Mouse (Mus musculus): Measurements from ENCODE around the gene Cd96. TPM values are rescaled to one million over a fixed set of nuclear protein-coding genes. Genes with fewer than 3 reads are reported as not detected.

The Cd96 gene
- polyA plus RNA-seq, 1 experiment from 2014 or later, result not detected

DNA sequence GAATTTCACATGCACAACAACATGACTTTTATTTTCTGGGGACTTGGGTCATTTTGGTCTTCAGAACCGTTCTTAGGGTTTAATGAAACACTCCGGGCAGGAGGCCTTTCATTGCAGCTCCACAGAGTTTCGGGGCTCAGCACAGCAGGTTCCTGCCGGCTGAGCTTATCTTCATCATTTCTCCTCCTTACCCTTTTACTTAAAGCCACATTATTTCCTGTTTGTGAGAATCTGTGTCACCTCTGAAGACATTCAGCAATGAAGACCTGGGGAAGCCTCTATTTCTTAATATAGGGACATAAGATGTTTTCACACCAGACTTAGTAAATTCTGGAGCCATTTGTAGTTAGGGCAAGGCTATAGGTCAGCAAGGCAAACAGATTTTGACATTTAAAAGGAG is 12.6 kb downstream of the Cd96 start:
- Histone ChIP-seq H3K4me1 (no peaks in the 10 kb centered on the region), H3K9ac (no peak overlapping the region), H3K9me3 (replicated peaks) (no peaks in the 10 kb centered on the region), H3K4me3 (no peak overlapping the region), H3K27me3 (no peaks in the 10 kb centered on the region), H3K36me3 (ENCODE audit: poor library complexity, severe bottlenecking) (no peaks in the 10 kb centered on the region), H3K27ac (no peak overlapping the region), H3K4me2 (no peak overlapping the region)
- 51% methylated on average over 4 of the region's 4 CpGs for WGBS
- no peak for ATAC-seq

DNA sequence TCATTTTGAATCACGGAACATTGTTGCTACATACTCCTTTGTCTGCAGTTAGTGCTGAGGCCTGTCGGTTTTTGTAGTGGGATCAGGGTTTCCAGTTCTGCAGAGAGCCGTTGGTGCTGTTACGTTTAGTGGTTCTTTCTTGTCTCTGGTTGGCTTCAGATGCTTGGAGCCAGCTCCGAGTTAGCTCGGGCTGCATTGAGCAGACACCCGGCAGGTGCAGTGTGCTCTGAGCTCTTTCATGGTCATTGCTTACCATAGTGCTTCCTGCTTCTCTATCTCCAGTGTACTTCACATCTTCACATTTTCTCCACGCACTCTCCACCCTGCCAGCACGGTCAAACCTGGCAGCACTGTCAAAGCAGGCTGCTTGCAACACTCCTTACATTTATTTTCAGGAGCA is 15.6 kb downstream of the Cd96 start:
- Histone ChIP-seq H3K9ac (no peak overlapping the region), H3K27ac (no peak overlapping the region), H3K4me2 (no peak overlapping the region), H3K4me1 (no peaks in the 10 kb centered on the region), H3K9me3 (replicated peaks) (no peaks in the 10 kb centered on the region), H3K27me3 (no peaks in the 10 kb centered on the region), H3K4me3 (no peak overlapping the region), H3K36me3 (ENCODE audit: poor library complexity, severe bottlenecking) (no peaks in the 10 kb centered on the region)
- no peak for ATAC-seq
- WGBS, result 84% methylated on average over 9 of the region's 9 CpGs

DNA sequence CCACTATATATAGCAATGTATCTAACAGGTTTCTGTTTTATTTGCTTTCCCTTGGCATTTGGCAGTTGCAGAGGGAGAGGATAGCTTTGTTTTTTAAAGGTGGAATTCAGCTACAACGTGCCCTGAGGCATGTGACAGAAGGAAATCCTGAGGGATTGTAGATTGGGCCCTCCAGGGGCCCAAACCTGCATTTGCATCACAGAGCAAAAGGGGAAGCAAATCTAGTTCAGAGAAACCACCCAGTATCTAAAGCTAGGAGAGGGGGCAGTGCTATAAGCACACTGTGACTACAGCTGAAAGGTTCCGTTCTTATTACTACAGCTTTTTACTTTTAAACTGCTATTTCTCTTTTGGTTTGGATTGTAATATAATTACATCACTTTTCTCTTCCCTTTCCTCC is 18.3 kb downstream of the Cd96 start:
- no peaks in the 10 kb centered on the region for H3K27me3 ChIP-seq
- H3K36me3 ChIP-seq (ENCODE audit: poor library complexity, severe bottlenecking), result no peaks in the 10 kb centered on the region
- 39% methylated on average over 2 of the region's 2 CpGs for WGBS
- no peak overlapping the region for H3K4me3 ChIP-seq
- H3K9me3 ChIP-seq (replicated peaks), result no peaks in the 10 kb centered on the region
- no peak overlapping the region for H3K9ac ChIP-seq
- H3K27ac ChIP-seq, result no peak overlapping the region
- 0 out of 2 replicates have a peak, but pooled peaks cover 3% of the 10 kb centered on the region for H3K4me1 ChIP-seq
- no peak overlapping the region for H3K4me2 ChIP-seq
- no peak for ATAC-seq

DNA sequence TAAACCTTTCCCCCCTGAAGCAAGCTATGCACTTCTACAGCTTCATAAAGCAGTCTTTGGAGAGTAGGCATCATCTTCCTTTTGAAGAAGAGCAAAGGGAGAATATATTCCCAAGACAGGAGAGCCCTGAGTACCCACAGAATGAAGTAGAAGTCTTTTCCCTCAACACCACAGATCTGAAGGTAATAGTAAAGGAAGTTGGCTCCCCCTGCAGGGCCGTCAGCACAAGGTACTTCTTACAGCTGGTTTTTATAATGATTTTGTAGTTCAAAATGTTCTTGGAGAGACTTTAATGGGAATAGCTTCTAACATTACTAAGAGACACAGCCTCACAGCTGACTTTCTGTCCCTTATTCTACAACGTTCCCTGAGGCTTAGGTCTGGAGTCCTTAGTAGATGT is 19.8 kb downstream of the Cd96 start:
- Histone ChIP-seq H3K4me1 (0 out of 2 replicates have a peak, but pooled peaks cover 3% of the 10 kb centered on the region), H3K4me3 (no peak overlapping the region), H3K9me3 (replicated peaks) (no peaks in the 10 kb centered on the region), H3K36me3 (ENCODE audit: poor library complexity, severe bottlenecking) (no peaks in the 10 kb centered on the region), H3K27ac (no peak overlapping the region), H3K9ac (no peak overlapping the region), H3K27me3 (no peaks in the 10 kb centered on the region), H3K4me2 (no peak overlapping the region)
- no peak for ATAC-seq
- 67% methylated on average over 2 of the region's 2 CpGs for WGBS

DNA sequence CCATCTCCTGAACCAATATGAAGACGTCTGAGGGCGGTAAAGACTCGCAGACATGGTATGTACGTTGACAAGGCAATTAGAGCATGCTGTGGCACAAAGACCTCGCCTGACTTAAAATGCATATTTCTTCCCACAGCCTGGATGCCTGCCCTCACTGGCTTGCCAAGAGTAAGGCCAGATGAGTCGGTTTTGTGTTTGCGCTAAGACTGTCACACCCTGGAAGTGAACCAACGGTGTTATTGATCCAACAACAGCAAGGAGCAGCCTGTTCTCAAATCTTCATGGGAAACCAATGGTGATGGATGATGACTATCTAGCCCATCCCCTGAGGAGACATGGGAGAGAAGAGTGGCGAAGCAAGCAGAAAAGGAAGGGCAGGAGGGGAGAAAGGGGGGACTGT is 22.6 kb downstream of the Cd96 start:
- 73% methylated on average over 9 of the region's 9 CpGs for WGBS
- peak; percentile 61 for ATAC-seq

DNA sequence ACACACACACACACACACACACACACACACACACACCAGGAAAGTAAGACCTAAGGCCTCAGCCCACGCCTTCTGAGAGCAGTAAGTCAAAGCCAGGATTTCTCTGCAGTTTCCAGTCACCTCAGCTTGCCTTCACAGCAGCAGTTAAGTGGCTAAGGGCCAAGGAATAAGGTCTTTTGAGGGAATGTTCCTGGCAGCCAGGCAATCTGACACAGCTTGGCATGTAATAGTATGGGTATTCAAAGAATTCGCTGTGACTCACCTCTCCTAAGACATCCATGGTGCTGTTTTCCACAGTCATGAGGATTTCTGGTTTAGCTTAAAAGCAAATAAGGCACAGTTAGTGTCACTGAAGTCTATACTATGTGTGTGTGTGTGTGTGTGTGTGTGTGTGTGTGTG is 25.6 kb downstream of the Cd96 start:
- Histone ChIP-seq H3K9ac (no peak overlapping the region), H3K36me3 (ENCODE audit: poor library complexity, severe bottlenecking) (no peaks in the 10 kb centered on the region), H3K4me2 (no peak overlapping the region), H3K27me3 (no peaks in the 10 kb centered on the region), H3K4me1 (0 out of 2 replicates have a peak, but pooled peaks cover 3% of the 10 kb centered on the region), H3K9me3 (replicated peaks) (no peaks in the 10 kb centered on the region), H3K27ac (no peak overlapping the region), H3K4me3 (no peak overlapping the region)
- no peak for ATAC-seq
- 87% methylated on average over 2 of the region's 2 CpGs for WGBS

More for the DNA sequence above, 22.6 kb downstream of the Cd96 start:
- Histone ChIP-seq H3K27me3 (no peaks in the 10 kb centered on the region), H3K4me2 (no peak overlapping the region), H3K4me1 (0 out of 2 replicates have a peak, but pooled peaks cover 3% of the 10 kb centered on the region), H3K9ac (no peak overlapping the region), H3K36me3 (ENCODE audit: poor library complexity, severe bottlenecking) (no peaks in the 10 kb centered on the region), H3K4me3 (no peak overlapping the region), H3K27ac (no peak overlapping the region), H3K9me3 (replicated peaks) (no peaks in the 10 kb centered on the region)

DNA sequence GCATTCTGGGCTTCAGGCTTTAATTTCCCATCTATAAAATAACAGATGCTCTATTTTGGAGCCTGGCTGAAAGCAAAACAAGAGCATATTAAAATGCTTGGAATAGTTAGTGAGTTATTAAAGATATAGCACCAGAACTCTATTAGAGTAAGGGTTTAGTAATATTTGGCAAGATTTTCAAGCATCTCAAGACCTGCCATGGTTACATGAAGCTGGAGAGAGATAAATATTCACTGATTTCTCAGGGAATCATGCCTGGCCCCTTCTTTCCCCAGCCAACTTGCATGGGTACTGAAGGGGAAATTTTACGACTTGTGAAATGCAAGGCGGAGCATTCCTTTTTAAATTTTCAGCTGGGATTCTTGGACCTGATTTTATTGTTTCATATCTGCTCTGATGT is 27.1 kb downstream of the Cd96 start:
- ATAC-seq, result no peak
- no peak overlapping the region for H3K9ac ChIP-seq
- H3K4me3 ChIP-seq, result no peak overlapping the region
- H3K9me3 ChIP-seq (replicated peaks), result no peaks in the 10 kb centered on the region
- 0 out of 2 replicates have a peak, but pooled peaks cover 3% of the 10 kb centered on the region for H3K4me1 ChIP-seq
- WGBS, result 86% methylated on average over 2 of the region's 2 CpGs
- H3K4me2 ChIP-seq, result no peak overlapping the region
- no peaks in the 10 kb centered on the region for H3K36me3 ChIP-seq (ENCODE audit: poor library complexity, severe bottlenecking)
- H3K27me3 ChIP-seq, result no peaks in the 10 kb centered on the region
- H3K27ac ChIP-seq, result no peak overlapping the region

DNA sequence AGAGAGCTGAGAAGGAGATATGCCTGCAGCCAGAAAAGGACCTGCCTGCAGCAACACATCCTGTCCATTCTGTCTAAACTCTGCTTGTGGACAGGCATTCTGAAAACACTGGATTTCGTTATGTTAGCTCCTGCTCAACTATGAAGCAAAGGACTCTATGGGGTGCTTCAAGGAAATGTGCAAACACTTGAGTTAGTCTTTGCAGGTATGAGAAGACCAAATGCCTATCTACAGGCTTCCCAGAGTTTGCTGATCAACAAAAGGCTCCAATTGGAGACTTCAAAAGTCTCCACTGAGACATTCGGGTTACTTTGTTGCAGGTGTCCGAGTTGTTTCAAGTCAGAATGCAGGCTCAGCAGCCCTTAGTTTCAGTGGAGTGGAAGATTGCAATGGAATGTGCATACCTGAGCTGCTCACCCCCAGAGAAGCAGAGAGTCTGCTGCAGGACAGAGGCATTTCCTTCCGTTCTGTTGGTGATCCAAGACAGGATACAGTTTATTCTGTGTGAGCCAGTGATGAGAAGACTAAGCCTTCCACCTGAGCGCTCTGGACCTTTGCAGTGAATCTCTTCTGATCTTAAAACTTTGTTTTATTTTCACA is 33.1 kb downstream of the Cd96 start:
- 81% methylated on average over 5 of the region's 5 CpGs for WGBS

DNA sequence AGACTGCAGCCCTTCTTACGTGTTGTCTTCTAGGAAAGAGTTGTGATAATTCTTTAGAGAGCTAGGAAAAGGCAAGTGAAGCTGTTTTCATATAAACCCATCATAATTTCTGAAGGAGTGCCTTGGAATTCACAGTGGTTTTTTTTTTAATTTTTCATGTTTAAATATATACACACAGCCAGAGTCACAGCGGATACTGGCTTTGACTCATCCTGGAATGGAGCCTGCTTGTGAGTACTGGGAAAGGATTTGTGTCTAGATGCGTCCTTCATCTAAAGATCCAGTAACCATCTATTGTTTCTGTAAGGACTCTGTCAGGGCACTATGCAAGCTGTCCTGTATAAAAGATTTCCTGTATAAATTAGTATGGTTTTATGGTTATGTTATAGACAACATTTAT is 52.1 kb downstream of the Cd96 start:
- Histone ChIP-seq H3K4me3 (no peak overlapping the region), H3K4me1 (no peaks in the 10 kb centered on the region), H3K27me3 (no peaks in the 10 kb centered on the region), H3K27ac (no peak overlapping the region), H3K9me3 (replicated peaks) (no peaks in the 10 kb centered on the region), H3K9ac (no peak overlapping the region), H3K4me2 (no peak overlapping the region), H3K36me3 (ENCODE audit: poor library complexity, severe bottlenecking) (no peaks in the 10 kb centered on the region)
- WGBS, result 89% methylated on average over 3 of the region's 3 CpGs
- no peak for ATAC-seq

More for the DNA sequence above, 33.1 kb downstream of the Cd96 start:
- Histone ChIP-seq H3K9ac (no peak overlapping the region), H3K4me2 (no peak overlapping the region), H3K36me3 (ENCODE audit: poor library complexity, severe bottlenecking) (no peaks in the 10 kb centered on the region), H3K4me3 (no peak overlapping the region), H3K27ac (no peak overlapping the region), H3K27me3 (no peaks in the 10 kb centered on the region), H3K4me1 (no peaks in the 10 kb centered on the region), H3K9me3 (replicated peaks) (no peaks in the 10 kb centered on the region)
- no peak for ATAC-seq

DNA sequence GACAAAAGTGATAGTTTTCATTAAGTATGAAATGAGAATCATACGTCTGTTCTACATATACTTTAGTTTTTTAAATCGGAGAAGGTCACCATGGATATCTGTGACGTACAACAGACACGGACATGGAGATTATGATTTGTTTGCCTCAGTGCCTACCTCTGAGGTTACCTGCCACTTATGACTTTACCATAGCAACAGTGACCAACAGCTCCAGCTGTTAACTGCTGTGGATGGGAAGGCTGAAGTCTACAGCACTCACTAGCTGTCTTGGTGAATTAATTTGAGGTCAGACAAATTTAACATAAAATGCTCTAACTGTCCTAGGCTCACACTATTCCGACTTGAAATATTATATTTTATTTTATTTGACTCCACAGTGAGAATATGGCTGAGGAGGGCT is 56.8 kb downstream of the Cd96 start:
- no peak for ATAC-seq
- 89% methylated on average over 5 of the region's 5 CpGs for WGBS

DNA sequence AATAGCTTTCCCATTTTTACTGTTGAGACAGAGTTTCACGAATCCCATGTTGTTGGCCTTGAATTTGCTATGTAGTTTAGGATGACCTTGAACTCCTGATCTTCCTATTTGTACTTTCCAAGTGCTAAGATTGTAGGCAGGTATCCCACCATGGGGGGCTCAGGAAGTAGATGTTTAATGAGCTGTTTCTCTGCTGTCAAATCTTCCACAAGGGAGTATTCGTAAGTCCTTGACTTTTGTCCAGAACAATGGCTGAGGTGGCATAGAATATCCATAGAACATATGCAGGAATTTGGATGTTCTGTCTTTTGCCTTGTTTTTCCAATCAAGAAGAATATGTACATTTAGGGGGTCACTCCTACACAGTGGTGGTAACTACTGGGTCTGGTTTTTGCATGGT is 73.1 kb downstream of the Cd96 start:
- Histone ChIP-seq H3K27ac (no peak overlapping the region), H3K9ac (no peak overlapping the region), H3K4me3 (no peak overlapping the region), H3K9me3 (replicated peaks) (no peaks in the 10 kb centered on the region), H3K4me1 (no peaks in the 10 kb centered on the region), H3K36me3 (ENCODE audit: poor library complexity, severe bottlenecking) (no peaks in the 10 kb centered on the region), H3K27me3 (no peaks in the 10 kb centered on the region), H3K4me2 (no peak overlapping the region)
- WGBS, result 92% methylated on average over 2 of the region's 2 CpGs
- no peak for ATAC-seq

More for the DNA sequence above, 56.8 kb downstream of the Cd96 start:
- Histone ChIP-seq H3K36me3 (ENCODE audit: poor library complexity, severe bottlenecking) (no peaks in the 10 kb centered on the region), H3K4me1 (no peaks in the 10 kb centered on the region), H3K27me3 (no peaks in the 10 kb centered on the region), H3K4me2 (no peak overlapping the region), H3K9ac (no peak overlapping the region), H3K9me3 (replicated peaks) (no peaks in the 10 kb centered on the region), H3K27ac (no peak overlapping the region), H3K4me3 (no peak overlapping the region)

DNA sequence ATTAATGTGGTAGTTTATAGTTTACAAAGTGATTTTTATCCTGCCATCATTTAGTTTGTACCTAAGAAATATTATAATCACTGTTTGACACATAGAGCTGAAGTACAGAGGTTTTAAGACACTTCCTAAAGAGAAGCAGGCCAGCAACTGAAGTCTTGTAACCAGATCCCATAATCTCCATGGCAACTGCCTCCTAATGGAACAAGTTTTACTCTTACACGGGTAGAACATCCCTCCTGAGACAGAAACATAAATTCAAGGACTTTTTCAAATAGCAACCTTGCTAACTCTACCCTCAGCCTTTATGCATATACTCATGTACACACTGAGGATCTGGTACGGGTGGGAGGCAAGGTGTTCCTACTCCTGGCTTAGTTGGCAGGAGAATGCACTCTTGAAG is 83.8 kb downstream of the Cd96 start:
- Histone ChIP-seq H3K36me3 (ENCODE audit: poor library complexity, severe bottlenecking) (no peaks in the 10 kb centered on the region), H3K4me3 (no peak overlapping the region), H3K27me3 (no peaks in the 10 kb centered on the region), H3K27ac (no peak overlapping the region), H3K9me3 (replicated peaks) (no peaks in the 10 kb centered on the region), H3K9ac (no peak overlapping the region), H3K4me1 (no peaks in the 10 kb centered on the region), H3K4me2 (no peak overlapping the region)
- no peak for ATAC-seq
- WGBS, result 58% methylated on average over 2 of the region's 2 CpGs

DNA sequence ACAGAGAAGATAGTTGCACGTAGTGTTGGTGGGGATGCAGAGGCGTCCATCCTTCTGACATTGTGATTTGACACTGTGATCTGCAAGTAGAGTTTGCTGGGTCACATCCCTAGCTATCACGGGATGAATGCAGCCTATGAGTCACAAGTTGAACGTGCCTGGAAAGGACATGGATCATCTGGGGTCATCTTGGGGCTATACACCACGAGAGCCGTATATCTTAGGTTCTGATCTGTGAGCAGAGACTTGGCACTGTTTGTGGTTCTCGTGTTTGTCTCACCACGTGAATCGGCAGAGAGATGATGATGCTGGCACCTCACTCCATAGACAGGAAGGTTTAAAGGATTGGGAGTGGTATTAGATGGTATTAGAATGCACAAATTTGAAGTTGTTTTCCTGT is 86.2 kb downstream of the Cd96 start:
- ATAC-seq, result no peak
- 84% methylated on average over 9 of the region's 9 CpGs for WGBS
- Histone ChIP-seq H3K9me3 (replicated peaks) (no peaks in the 10 kb centered on the region), H3K4me2 (no peak overlapping the region), H3K4me1 (no peaks in the 10 kb centered on the region), H3K9ac (no peak overlapping the region), H3K36me3 (ENCODE audit: poor library complexity, severe bottlenecking) (no peaks in the 10 kb centered on the region), H3K27me3 (no peaks in the 10 kb centered on the region), H3K4me3 (no peak overlapping the region), H3K27ac (no peak overlapping the region)
